Comparison of ENCODE assay signal across 14 mouse cellular contexts in genomic region chr12:114981476-114982136, GRCm38 (mm10).
DNase-seq lines count a peak whose midpoint lies in the region; ATAC-seq lines count a peak whose summit lies in the region.
"Had no signal": no experiment of that assay in that cellular context is flagged by ENCODE, and none has a peak within 500 bp of the region (broad histone marks: within the 10 kb centered on the region; RNA-seq: fewer than 3 reads in every experiment).

No protein-coding gene starts in this region.

- H3K27me3 ChIP-seq in heart, embryonic 10.5 days (ENCODE audit: insufficient read depth, poor library complexity, severe bottlenecking), result no peaks in the 10 kb centered on the region
- H3K27me3 ChIP-seq in hindbrain, embryonic 16.5 days (replicated peaks; ENCODE audit: control insufficient read depth, insufficient read depth, low read length), result no peaks in the 10 kb centered on the region
- H3K27me3 ChIP-seq: heart, embryonic 15.5 days; limb, embryonic 12.5 days; neural tube, embryonic 12.5 days had no signal

- H3K4me1 ChIP-seq in heart, embryonic 10.5 days, result no peaks in the 10 kb centered on the region
- H3K4me1 ChIP-seq in hindbrain, embryonic 16.5 days (ENCODE audit: control insufficient read depth, insufficient read depth, low read depth, low read length), result no peaks in the 10 kb centered on the region
- H3K4me1 ChIP-seq: heart, embryonic 15.5 days; limb, embryonic 12.5 days; neural tube, embryonic 12.5 days had no signal

- no peaks in the 10 kb centered on the region for H3K9me3 ChIP-seq in heart, embryonic 10.5 days
- H3K9me3 ChIP-seq in hindbrain, embryonic 16.5 days (ENCODE audit: control insufficient read depth, low read length), result peaks cover 10% of the 10 kb centered on the region
- H3K9me3 ChIP-seq: heart, embryonic 15.5 days had no signal

- H3K4me2 ChIP-seq in hindbrain, embryonic 16.5 days (ENCODE audit: low read length), result no peak overlapping the region
- H3K4me2 ChIP-seq: heart, embryonic 15.5 days; limb, embryonic 12.5 days; neural tube, embryonic 12.5 days had no signal

- ATAC-seq in CD4-positive, CD25-positive, alpha-beta regulatory T cell, adult 4 months, result peak; percentile 97
- peak; percentile 98 for ATAC-seq in neutrophil, adult 5-6 weeks (ENCODE audit: extremely low read depth, insufficient number of reproducible peaks, low FRiP score, poor library complexity, severe bottlenecking)
- ATAC-seq in hindbrain, embryonic 16.5 days, result no peak

- no peak overlapping the region for H3K27ac ChIP-seq in heart, embryonic 10.5 days
- H3K27ac ChIP-seq in hindbrain, embryonic 16.5 days (ENCODE audit: low read depth, low read length), result no peak overlapping the region
- H3K27ac ChIP-seq: heart, embryonic 15.5 days; limb, embryonic 12.5 days; macrophage; neural tube, embryonic 12.5 days had no signal

- H3K36me3 ChIP-seq in heart, embryonic 10.5 days, result no peaks in the 10 kb centered on the region
- no peaks in the 10 kb centered on the region for H3K36me3 ChIP-seq in hindbrain, embryonic 16.5 days (ENCODE audit: control insufficient read depth, insufficient read depth, low read length)
- H3K36me3 ChIP-seq: heart, embryonic 15.5 days; limb, embryonic 12.5 days; neural tube, embryonic 12.5 days had no signal

- WGBS in heart, embryonic 10.5 days, result 70% methylated on average over 5 of the region's 5 CpGs
- 78% methylated on average over 5 of the region's 5 CpGs for WGBS in hindbrain, embryonic 16.5 days

- intact Hi-C loops in heart, postnatal 10 days (cut with DNase I), result no loop called here

- no peak overlapping the region for H3K9ac ChIP-seq in hindbrain, embryonic 16.5 days (ENCODE audit: low read depth, low read length)
- H3K9ac ChIP-seq: heart, embryonic 15.5 days; limb, embryonic 12.5 days; neural tube, embryonic 12.5 days had no signal

- H3K4me3 ChIP-seq in heart, embryonic 10.5 days, result no peak overlapping the region
- no peak overlapping the region for H3K4me3 ChIP-seq in hindbrain, embryonic 16.5 days (ENCODE audit: low read length)
- H3K4me3 ChIP-seq: heart, embryonic 15.5 days; limb, embryonic 12.5 days; neural tube, embryonic 12.5 days had no signal

- peak; percentile 12 for DNase-seq in adrenal gland, adult 2 months
- DNase-seq in adrenal gland, postnatal 4 days (ENCODE audit: low spot score in 2 of 2), result no peak
- DNase-seq in adrenal gland, postnatal 36 days, result peak; percentile 25 to 26
- no peak for DNase-seq in heart, postnatal 10 days
- no peak for DNase-seq in heart, embryonic 10.5 days (ENCODE audit: low spot score)
- DNase-seq: cerebellum, postnatal 10 days; kidney, adult 2 months had no signal

Comparison
In these comparisons a context has a peak if more than half of its experiments do, and no peak if none do; other contexts are left out.
1. DNase-seq: peak in adrenal gland, adult 2 months (single experiment) and adrenal gland, postnatal 36 days (2 of 2); none in adrenal gland, postnatal 4 days (0 of 2), heart, postnatal 10 days (0 of 2) and heart, embryonic 10.5 days (single experiment).